Mouse (Mus musculus) kidney, postnatal 0 days (tissue): ENCODE data around the gene Ttc7b. TPM values are rescaled to one million over a fixed set of nuclear protein-coding genes. Genes with fewer than 3 reads are reported as not detected.

Source experiments
- ATAC-seq: fragments of 200-750 bp; cut with Nextera tagmentation; replicated peaks from 2 replicates; pipeline ENCODE4 v1.8.0; 2017; ENCODE audit warnings: low read depth, moderate number of reproducible peaks, moderate TSS enrichment, moderate library complexity; ENCODE audit not compliant: low FRiP score
- DNase-seq: peaks from one replicate; pipeline ENCODE4 v3.0.0-alpha.2; 2016; ENCODE audit warnings: low spot score
- H3K27ac ChIP-seq: fragments of 300-500 bp; sonication (generic); 2 replicates; pipeline ENCODE4 v1.5.1; 2014; ENCODE audit warnings: mild to moderate bottlenecking
- H3K27me3 ChIP-seq: fragments of 300-500 bp; sonication (generic); 2 replicates; pipeline ENCODE4 v1.6.1; 2014; ENCODE audit warnings: low read length, mixed read lengths; ENCODE audit not compliant: insufficient read depth
- H3K36me3 ChIP-seq: fragments of 300-500 bp; sonication (generic); 2 replicates; pipeline ENCODE4 v1.6.1; 2014; ENCODE audit warnings: low read length, mixed read lengths; ENCODE audit not compliant: insufficient read depth
- H3K4me1 ChIP-seq: fragments of 300-500 bp; sonication (generic); replicated peaks from 2 replicates; pipeline ENCODE4 v1.6.1; 2014; ENCODE audit warnings: antibody characterized with exemption, low read length, mixed read lengths; ENCODE audit not compliant: insufficient read depth
- H3K4me2 ChIP-seq: fragments of 300-500 bp; sonication (generic); 2 replicates; pipeline ENCODE4 v1.6.1; 2014; ENCODE audit warnings: mild to moderate bottlenecking, low read length, moderate library complexity, mixed read lengths
- H3K4me3 ChIP-seq: fragments of 300-500 bp; sonication (generic); replicated peaks from 2 replicates; pipeline ENCODE4 v1.5.1; 2014; ENCODE audit warnings: low read depth, low read length
- H3K9ac ChIP-seq: fragments of 300-500 bp; sonication (generic); 2 replicates; pipeline ENCODE4 v1.6.1; 2014; ENCODE audit warnings: low read depth, low read length
- H3K9me3 ChIP-seq: fragments of 300-500 bp; sonication (generic); replicated peaks from 2 replicates; pipeline ENCODE4 v1.6.1; 2016; ENCODE audit warnings: low read length, inconsistent platforms, mixed read lengths
- CTCF ChIP-seq: IDR thresholded peaks from 2 replicates; pipeline ENCODE4 v1.5.1; 2016; ENCODE audit warnings: antibody characterized with exemption, low read depth, mild to moderate bottlenecking, moderate library complexity
- WGBS: fragments of 180-500 bp; shearing (Covaris S2); extraction: QIAGEN DNeasy Blood & Tissue Kit; methylation state at CpG from one replicate; pipeline ENCODE4 v1.1.7; 2014; 5-methylcytosine and 5-hydroxymethylcytosine counted together
- polyA plus RNA-seq: library from polyadenylated mRNA; unstranded; fragments of >200 nt; fragmentation: Nextera tagmentation; extraction: Ambion mirVana; gene quantifications from 2 replicates; pipeline ENCODE4 v1.2.1, GENCODE M21; 2015

Ttc7b gene
- polyA plus RNA-seq, 1 experiment from 2014 or later = 6.1 TPM

- H3K4me2 ChIP-seq = no peak overlapping the region
- H3K4me3 ChIP-seq = no peak overlapping the region
- 68% methylated on average over 9 of the region's 9 CpGs for WGBS
- H3K9me3 ChIP-seq = no peaks in the 10 kb centered on the region
- H3K4me1 ChIP-seq = no peaks in the 10 kb centered on the region; the same call in 1 of the 2 replicates
- no peaks in the 10 kb centered on the region for H3K27me3 ChIP-seq
- no peak for DNase-seq
- H3K36me3 ChIP-seq = no peaks in the 10 kb centered on the region
- ATAC-seq = peak; percentile 78
- H3K27ac ChIP-seq = peak overlapping the region; percentile 55; the same call in 1 of the 2 replicates
- no peak for TF ChIP-seq CTCF
- no peak overlapping the region for H3K9ac ChIP-seq
These were observed 10.9 kb downstream of the Ttc7b start for GRCm38 (mm10) chr12:100509615-100510282.

- H3K4me1 ChIP-seq = no peaks in the 10 kb centered on the region; the same call in 1 of the 2 replicates
- H3K4me2 ChIP-seq = no peak overlapping the region
- no peak overlapping the region for H3K27ac ChIP-seq
- 83% methylated on average over 5 of the region's 5 CpGs for WGBS
- no peak overlapping the region for H3K9ac ChIP-seq
- H3K36me3 ChIP-seq = no peaks in the 10 kb centered on the region
- no peaks in the 10 kb centered on the region for H3K9me3 ChIP-seq
- no peak for ATAC-seq
- no peaks in the 10 kb centered on the region for H3K27me3 ChIP-seq
- TF ChIP-seq CTCF = no peak
- H3K4me3 ChIP-seq = no peak overlapping the region
- no peak for DNase-seq
These were observed 12.0 kb downstream of the Ttc7b start for GRCm38 (mm10) chr12:100508668-100509067.

- 97% methylated on average over 1 of the region's 1 CpGs for WGBS
- Histone ChIP-seq H3K9me3 (no peaks in the 10 kb centered on the region), H3K36me3 (no peaks in the 10 kb centered on the region)
These were observed 15.1 kb downstream of the Ttc7b start for GRCm38 (mm10) chr12:100505484-100505883.

GRCm38 (mm10) chr12:100504585-100504984 is 16.0 kb downstream of the Ttc7b start:
- TF ChIP-seq CTCF = no peak
- Histone ChIP-seq H3K4me1 (peaks cover 5% of the 10 kb centered on the region; the same call in 1 of the 2 replicates), H3K9ac (no peak overlapping the region), H3K36me3 (peaks cover 3% of the 10 kb centered on the region; the same call in 1 of the 2 replicates), H3K4me2 (no peak overlapping the region), H3K9me3 (no peaks in the 10 kb centered on the region), H3K4me3 (no peak overlapping the region), H3K27me3 (no peaks in the 10 kb centered on the region), H3K27ac (no peak overlapping the region)
- peak; percentile 35 for DNase-seq
- ATAC-seq = no peak
- 76% methylated on average over 2 of the region's 2 CpGs for WGBS

More at GRCm38 (mm10) chr12:100505484-100505883, 15.1 kb downstream of the Ttc7b start:
- Histone ChIP-seq H3K4me1 (peaks cover 5% of the 10 kb centered on the region; the same call in 1 of the 2 replicates), H3K9ac (no peak overlapping the region), H3K4me2 (no peak overlapping the region), H3K27me3 (no peaks in the 10 kb centered on the region), H3K4me3 (no peak overlapping the region), H3K27ac (no peak overlapping the region)
- ATAC-seq = no peak
- DNase-seq = no peak
- TF ChIP-seq CTCF = no peak

- Histone ChIP-seq H3K4me1 (0 out of 2 replicates have a peak, but pooled peaks cover 5% of the 10 kb centered on the region), H3K27me3 (no peaks in the 10 kb centered on the region), H3K4me3 (no peak overlapping the region), H3K9me3 (no peaks in the 10 kb centered on the region), H3K27ac (no peak overlapping the region), H3K4me2 (no peak overlapping the region), H3K36me3 (peaks cover 5% of the 10 kb centered on the region; the same call in 1 of the 2 replicates), H3K9ac (no peak overlapping the region)
- DNase-seq = no peak
- no peak for TF ChIP-seq CTCF
- ATAC-seq = peak; percentile 66; the same call in 1 of the 2 replicates
- WGBS = 88% methylated on average over 4 of the region's 4 CpGs
These were observed 17.0 kb downstream of the Ttc7b start for GRCm38 (mm10) chr12:100503659-100504058.

GRCm38 (mm10) chr12:100502544-100502943 is 18.1 kb downstream of the Ttc7b start:
- DNase-seq = no peak

More at GRCm38 (mm10) chr12:100502544-100502943, 18.1 kb downstream of the Ttc7b start:
- WGBS = 67% methylated on average over 3 of the region's 3 CpGs
- no peak for TF ChIP-seq CTCF
- H3K9ac ChIP-seq = no peak overlapping the region
- H3K27ac ChIP-seq = no peak overlapping the region
- no peaks in the 10 kb centered on the region for H3K9me3 ChIP-seq
- H3K36me3 ChIP-seq = peaks cover 5% of the 10 kb centered on the region; the same call in 1 of the 2 replicates
- no peaks in the 10 kb centered on the region for H3K27me3 ChIP-seq
- no peak overlapping the region for H3K4me2 ChIP-seq
- H3K4me1 ChIP-seq = 0 out of 2 replicates have a peak, but pooled peaks cover 5% of the 10 kb centered on the region
- no peak for ATAC-seq
- no peak overlapping the region for H3K4me3 ChIP-seq
